Mouse (Mus musculus): ENCODE data around the gene Atg2b. TPM values are rescaled to one million over a fixed set of nuclear protein-coding genes. Genes with fewer than 3 reads are reported as not detected.

Atg2b gene
- polyA plus RNA-seq, 1 experiment from 2014 or later: 18.3 TPM

DNA sequence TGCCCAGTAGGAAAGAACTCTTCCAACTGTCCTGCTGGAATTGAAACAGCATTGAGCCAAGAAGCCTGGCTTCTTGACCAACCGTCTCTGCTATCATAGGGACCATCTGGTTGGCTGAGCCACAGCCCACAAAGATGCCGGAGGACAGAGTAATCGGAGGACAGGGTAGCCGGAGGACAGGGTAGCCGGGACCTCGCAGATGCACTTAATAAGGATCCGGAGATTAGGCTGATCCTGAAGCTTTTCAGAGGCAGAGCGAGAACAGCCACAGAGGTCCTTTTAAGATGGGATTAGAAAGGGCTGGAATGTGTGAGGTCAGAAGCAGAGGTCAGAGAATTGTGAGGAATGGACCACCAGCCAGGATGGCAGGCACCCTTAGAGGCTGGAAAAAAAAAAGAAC lies 79.8 kb downstream of the Atg2b start:
- Histone ChIP-seq H3K27ac (no peak overlapping the region), H3K9me3 (no peaks in the 10 kb centered on the region), H3K9ac (no peak overlapping the region), H3K4me2 (no peak overlapping the region), H3K36me3 (replicated peaks) (no peaks in the 10 kb centered on the region), H3K27me3 (peaks cover 7% of the 10 kb centered on the region; the same call in 1 of the 2 replicates), H3K4me1 (peaks cover 23% of the 10 kb centered on the region), H3K4me3 (replicated peaks) (no peak overlapping the region)
- ATAC-seq (ENCODE audit: low FRiP score): no peak
- WGBS: 3% methylated on average over 8 of the region's 8 CpGs

DNA sequence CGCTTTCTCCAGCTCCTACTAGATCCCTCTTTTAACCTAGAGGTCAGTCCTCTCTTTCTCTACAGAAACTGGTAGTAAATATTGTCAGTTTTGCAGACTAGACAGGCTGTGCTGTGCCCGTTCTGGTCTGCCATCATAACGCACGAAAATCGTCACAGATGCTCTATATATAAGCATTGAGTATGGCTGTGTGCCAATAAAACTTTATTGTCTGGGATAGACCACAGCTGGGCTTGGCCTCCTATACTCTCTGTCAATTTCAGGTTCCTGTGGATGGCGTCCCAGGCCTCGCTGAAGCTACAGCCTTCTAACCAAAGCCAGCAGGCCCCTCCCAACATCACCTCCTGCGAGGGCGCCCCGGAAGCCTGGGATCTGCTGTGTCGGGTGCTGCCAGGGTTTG lies 81.1 kb downstream of the Atg2b start:
- Histone ChIP-seq H3K9ac (no peak overlapping the region), H3K9me3 (no peaks in the 10 kb centered on the region), H3K27ac (no peak overlapping the region), H3K4me2 (no peak overlapping the region), H3K36me3 (replicated peaks) (no peaks in the 10 kb centered on the region), H3K27me3 (peaks cover 7% of the 10 kb centered on the region; the same call in 1 of the 2 replicates), H3K4me1 (peaks cover 26% of the 10 kb centered on the region), H3K4me3 (replicated peaks) (no peak overlapping the region)
- WGBS: 93% methylated on average over 11 of the region's 11 CpGs
- ATAC-seq (ENCODE audit: low FRiP score): no peak

DNA sequence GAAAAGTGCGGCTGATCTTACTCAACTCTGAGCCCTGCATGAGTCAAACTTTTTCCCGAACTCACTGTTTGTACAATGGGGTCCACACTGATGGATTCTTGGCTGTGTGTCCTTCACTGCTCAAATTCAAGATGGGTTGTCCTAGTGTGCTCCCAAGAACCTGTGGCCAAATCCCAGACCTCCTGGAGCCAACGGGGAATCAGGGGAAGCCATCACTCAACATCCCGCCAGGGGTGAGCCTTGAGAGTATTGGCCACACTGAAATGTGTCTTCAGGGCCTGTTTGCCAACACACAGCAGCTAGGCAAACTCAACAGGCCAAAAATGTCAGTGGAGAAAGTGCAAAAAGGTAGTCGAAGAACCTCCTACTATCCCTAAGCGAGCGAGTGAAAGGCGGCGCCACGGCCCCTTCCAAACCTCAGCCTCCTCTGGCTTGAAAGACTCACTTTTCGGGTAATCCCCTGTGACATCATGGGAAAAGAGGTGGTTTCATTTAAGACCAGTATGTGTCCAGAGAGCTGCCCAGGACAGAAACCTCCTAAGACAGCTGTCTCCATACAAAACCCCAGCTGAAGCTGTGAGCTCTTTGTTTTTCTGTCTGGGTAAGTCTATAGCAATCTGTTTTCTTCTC lies 82.3 kb downstream of the Atg2b start, which contains the start of gene Bdkrb1:
TSS of gene Bdkrb1 (plus strand) at position 505 of the 630 bp plus-strand sequence.
- H3K9ac ChIP-seq: no peak within 1 kb of the TSS
- no peaks in the 10 kb centered on the region for H3K9me3 ChIP-seq
- ATAC-seq (ENCODE audit: low FRiP score): no peak
- H3K27me3 ChIP-seq: peaks cover 7% of the 10 kb centered on the region; the same call in 1 of the 2 replicates
- no peak within 1 kb of the TSS for H3K4me2 ChIP-seq
- H3K36me3 ChIP-seq (replicated peaks): no peaks in the 10 kb centered on the region
- no peak within 1 kb of the TSS for H3K4me3 ChIP-seq (replicated peaks)
- H3K27ac ChIP-seq: no peak within 1 kb of the TSS
- H3K4me1 ChIP-seq: peaks cover 28% of the 10 kb centered on the region
- WGBS: 88% methylated on average over 11 of the region's 11 CpGs

DNA sequence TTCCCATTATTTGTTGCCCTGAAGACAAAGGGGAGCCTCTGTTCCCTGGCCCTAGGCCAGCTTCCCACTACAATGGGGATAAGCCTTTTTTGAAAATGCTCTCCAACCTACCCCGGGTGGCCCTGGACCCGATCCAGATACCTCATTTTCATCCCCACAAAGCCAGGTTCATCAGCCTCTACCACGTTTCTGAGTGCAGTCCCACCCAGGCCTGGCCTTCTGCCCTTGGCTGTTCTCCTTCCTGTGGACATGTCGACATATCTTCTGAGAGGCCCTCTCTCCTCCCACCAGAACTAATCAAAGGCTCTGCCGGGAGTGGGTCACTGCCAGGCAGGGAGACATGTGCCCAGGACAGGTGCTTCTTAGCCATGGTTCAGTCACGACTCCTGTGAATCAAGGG lies 83.4 kb downstream of the Atg2b start:
- H3K9ac ChIP-seq: no peak overlapping the region
- no peak overlapping the region for H3K27ac ChIP-seq
- no peaks in the 10 kb centered on the region for H3K9me3 ChIP-seq
- 57% methylated on average over 6 of the region's 6 CpGs for WGBS
- H3K4me2 ChIP-seq: no peak overlapping the region
- H3K36me3 ChIP-seq (replicated peaks): no peaks in the 10 kb centered on the region
- H3K27me3 ChIP-seq: peaks cover 7% of the 10 kb centered on the region; the same call in 1 of the 2 replicates
- H3K4me3 ChIP-seq (replicated peaks): no peak overlapping the region
- H3K4me1 ChIP-seq: peaks cover 28% of the 10 kb centered on the region
- no peak for ATAC-seq (ENCODE audit: low FRiP score)

DNA sequence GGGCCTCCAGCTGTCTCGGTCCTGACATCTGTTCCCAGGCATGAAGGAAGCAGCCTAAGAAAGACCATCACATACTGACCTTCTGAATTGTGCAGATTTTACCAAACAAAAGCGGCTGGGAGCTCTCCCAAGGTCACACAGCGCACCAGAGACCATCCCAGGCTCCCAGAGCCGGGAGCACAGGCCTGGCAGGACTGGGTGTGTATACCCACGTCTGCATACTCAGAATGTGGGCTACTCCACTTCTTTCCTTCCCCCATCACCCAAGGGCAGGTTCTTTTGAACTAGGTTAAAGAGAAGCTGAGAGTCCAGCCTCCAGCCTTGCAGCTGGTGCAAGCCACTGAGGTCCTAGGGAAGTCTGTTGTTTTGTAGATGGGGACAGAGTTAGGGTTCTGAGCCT lies 85.9 kb downstream of the Atg2b start:
- H3K4me1 ChIP-seq: peaks cover 13% of the 10 kb centered on the region
- H3K36me3 ChIP-seq (replicated peaks): no peaks in the 10 kb centered on the region
- no peak overlapping the region for H3K4me3 ChIP-seq (replicated peaks)
- H3K27ac ChIP-seq: no peak overlapping the region
- 66% methylated on average over 5 of the region's 5 CpGs for WGBS
- no peak for ATAC-seq (ENCODE audit: low FRiP score)
- H3K9me3 ChIP-seq: no peaks in the 10 kb centered on the region
- H3K4me2 ChIP-seq: no peak overlapping the region
- H3K27me3 ChIP-seq: no peaks in the 10 kb centered on the region; the same call in 1 of the 2 replicates
- H3K9ac ChIP-seq: no peak overlapping the region

DNA sequence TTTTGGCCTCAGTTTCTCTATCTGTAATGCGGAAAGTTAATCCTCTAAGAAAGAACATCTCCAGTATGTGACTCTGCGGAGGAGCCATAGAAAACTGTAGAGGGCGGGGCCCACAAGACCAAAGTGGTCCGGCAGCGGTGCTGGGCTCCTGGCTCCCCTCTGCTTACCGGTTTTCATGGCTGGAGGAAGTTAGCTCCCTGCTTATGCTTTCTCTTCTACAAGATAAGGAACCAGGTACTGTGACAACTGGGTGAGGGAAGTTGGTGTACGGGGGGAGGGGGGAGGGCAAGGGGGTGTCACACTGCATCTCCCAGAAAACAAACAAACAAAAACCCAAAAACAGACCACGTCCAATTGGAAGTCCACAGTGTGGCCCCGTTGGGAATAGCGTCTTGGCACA lies 86.5 kb downstream of the Atg2b start:
- Histone ChIP-seq H3K9ac (no peak overlapping the region), H3K9me3 (no peaks in the 10 kb centered on the region), H3K27me3 (no peaks in the 10 kb centered on the region; the same call in 1 of the 2 replicates), H3K36me3 (replicated peaks) (no peaks in the 10 kb centered on the region), H3K4me3 (replicated peaks) (no peak overlapping the region), H3K4me1 (peaks cover 13% of the 10 kb centered on the region), H3K4me2 (no peak overlapping the region), H3K27ac (no peak overlapping the region)
- WGBS: 86% methylated on average over 10 of the region's 10 CpGs
- ATAC-seq (ENCODE audit: low FRiP score): no peak

DNA sequence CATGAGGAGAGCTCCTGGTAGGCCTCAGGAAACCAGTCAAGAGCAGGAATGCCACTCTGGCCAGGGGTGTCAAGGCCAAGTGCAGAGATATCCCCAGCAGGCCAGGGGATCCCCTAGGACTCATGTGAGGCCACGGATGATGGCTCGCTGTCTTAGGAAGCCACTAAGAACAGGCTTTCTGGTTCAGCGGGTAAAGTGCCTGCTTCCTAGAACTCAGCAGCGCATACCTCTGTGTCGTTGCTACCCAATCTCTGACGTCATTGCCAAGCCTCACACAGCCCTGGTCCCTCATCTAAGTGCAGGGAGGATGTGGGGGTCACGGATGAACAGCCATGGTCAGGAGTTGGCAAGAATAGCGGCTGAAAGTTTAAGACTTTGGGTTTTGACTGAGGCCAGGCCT lies 87.9 kb downstream of the Atg2b start:
- no peak overlapping the region for H3K4me2 ChIP-seq
- H3K9ac ChIP-seq: no peak overlapping the region
- no peak for ATAC-seq (ENCODE audit: low FRiP score)
- H3K27ac ChIP-seq: no peak overlapping the region
- 88% methylated on average over 8 of the region's 8 CpGs for WGBS
- H3K36me3 ChIP-seq (replicated peaks): no peaks in the 10 kb centered on the region
- H3K9me3 ChIP-seq: no peaks in the 10 kb centered on the region
- H3K4me3 ChIP-seq (replicated peaks): no peak overlapping the region
- no peaks in the 10 kb centered on the region; the same call in 1 of the 2 replicates for H3K27me3 ChIP-seq
- H3K4me1 ChIP-seq: peaks cover 13% of the 10 kb centered on the region

DNA sequence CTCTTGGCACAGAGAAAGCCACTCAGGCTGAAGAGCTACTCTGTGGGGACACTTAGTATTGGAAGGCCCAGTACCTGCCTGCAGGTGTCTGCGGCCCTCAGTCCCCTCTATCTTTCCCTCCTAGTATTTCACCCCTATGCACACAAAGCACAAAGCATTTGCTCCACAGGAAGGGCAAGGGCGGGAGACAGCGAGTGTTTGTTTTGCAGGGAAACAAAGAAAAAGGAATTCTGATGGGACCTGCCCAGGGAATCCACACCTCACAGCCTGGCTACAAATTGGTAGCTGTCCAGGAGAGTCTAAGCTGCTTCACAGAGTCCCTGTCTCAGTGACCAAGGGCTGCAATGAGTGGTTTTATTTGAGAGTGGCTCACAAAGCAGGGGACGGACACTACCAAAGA lies 91.5 kb downstream of the Atg2b start:
- H3K9me3 ChIP-seq: no peaks in the 10 kb centered on the region
- H3K27me3 ChIP-seq: no peaks in the 10 kb centered on the region
- no peaks in the 10 kb centered on the region for H3K36me3 ChIP-seq (replicated peaks)
- no peak overlapping the region for H3K9ac ChIP-seq
- H3K27ac ChIP-seq: no peak overlapping the region
- no peak overlapping the region for H3K4me2 ChIP-seq
- 55% methylated on average over 4 of the region's 4 CpGs for WGBS
- no peak for ATAC-seq (ENCODE audit: low FRiP score)
- no peaks in the 10 kb centered on the region for H3K4me1 ChIP-seq
- H3K4me3 ChIP-seq (replicated peaks): no peak overlapping the region

DNA sequence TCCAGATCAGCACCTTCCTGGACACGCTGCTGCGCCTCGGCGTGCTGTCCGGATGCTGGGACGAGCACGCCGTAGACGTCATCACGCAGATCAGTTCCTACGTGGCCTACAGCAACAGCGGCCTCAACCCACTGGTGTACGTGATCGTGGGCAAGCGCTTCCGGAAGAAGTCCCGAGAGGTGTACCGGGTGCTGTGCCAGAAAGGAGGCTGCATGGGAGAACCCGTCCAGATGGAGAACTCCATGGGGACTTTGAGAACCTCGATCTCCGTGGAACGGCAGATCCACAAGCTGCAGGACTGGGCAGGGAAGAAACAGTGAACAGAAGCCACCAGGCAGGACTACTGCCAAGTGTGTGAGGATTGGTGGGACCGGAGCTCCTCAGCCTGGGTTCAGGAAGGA lies 92.7 kb downstream of the Atg2b start:
- Histone ChIP-seq H3K9ac (no peak overlapping the region), H3K4me2 (no peak overlapping the region), H3K4me1 (no peaks in the 10 kb centered on the region), H3K4me3 (replicated peaks) (no peak overlapping the region), H3K27me3 (no peaks in the 10 kb centered on the region), H3K9me3 (no peaks in the 10 kb centered on the region), H3K27ac (no peak overlapping the region), H3K36me3 (replicated peaks) (no peaks in the 10 kb centered on the region)
- WGBS: 97% methylated on average over 23 of the region's 23 CpGs
- no peak for ATAC-seq (ENCODE audit: low FRiP score)

DNA sequence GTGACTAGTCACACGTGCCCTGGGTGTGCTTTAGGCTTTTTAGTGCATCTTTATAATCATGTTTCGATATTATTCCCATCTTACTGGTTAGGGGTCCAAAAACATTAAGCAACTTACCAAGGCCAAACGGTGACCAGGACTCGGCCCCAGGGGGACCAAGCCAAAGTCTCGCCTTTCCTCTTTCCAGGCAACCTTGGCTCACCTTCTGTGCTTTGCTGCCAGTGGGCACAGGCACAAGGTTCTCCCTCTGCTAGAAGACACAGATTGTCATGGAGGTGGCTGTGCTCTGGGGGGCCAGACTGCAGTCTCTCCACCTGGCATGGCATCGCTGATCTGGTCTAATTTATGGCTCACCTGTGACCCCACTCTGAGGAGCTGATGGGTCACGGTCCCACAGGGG lies 94.2 kb downstream of the Atg2b start:
- Histone ChIP-seq H3K27ac (no peak overlapping the region), H3K9ac (no peak overlapping the region), H3K27me3 (0 out of 2 replicates have a peak, but pooled peaks cover 5% of the 10 kb centered on the region), H3K9me3 (no peaks in the 10 kb centered on the region), H3K4me1 (no peaks in the 10 kb centered on the region), H3K36me3 (replicated peaks) (no peaks in the 10 kb centered on the region), H3K4me3 (replicated peaks) (no peak overlapping the region), H3K4me2 (no peak overlapping the region)
- ATAC-seq (ENCODE audit: low FRiP score): no peak
- WGBS: 89% methylated on average over 7 of the region's 7 CpGs

DNA sequence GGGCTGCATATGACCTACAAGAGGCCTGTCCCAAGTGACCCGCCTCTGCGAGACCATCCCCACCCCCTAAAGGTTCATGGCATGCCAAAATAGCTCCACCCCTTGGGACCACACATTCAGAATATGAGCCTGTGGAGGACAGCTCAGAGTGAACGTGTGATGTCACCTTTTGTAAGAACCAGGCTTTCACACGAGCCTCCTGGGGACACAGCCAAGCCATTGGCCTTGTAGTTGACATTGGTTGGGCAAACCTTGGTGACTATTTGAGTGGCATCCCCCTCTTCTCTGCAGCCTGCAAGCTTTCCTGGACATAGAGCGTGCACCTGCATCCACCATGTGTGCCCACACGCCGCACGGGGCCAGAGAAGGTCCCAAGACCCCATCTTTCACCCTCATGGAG lies 97.5 kb downstream of the Atg2b start:
- no peak overlapping the region for H3K27ac ChIP-seq
- H3K9me3 ChIP-seq: no peaks in the 10 kb centered on the region
- peaks cover 5% of the 10 kb centered on the region; the same call in 1 of the 2 replicates for H3K27me3 ChIP-seq
- H3K9ac ChIP-seq: no peak overlapping the region
- no peaks in the 10 kb centered on the region for H3K36me3 ChIP-seq (replicated peaks)
- H3K4me2 ChIP-seq: no peak overlapping the region
- peaks cover 13% of the 10 kb centered on the region for H3K4me1 ChIP-seq
- no peak overlapping the region for H3K4me3 ChIP-seq (replicated peaks)
- 87% methylated on average over 8 of the region's 8 CpGs for WGBS
- ATAC-seq (ENCODE audit: low FRiP score): no peak

DNA sequence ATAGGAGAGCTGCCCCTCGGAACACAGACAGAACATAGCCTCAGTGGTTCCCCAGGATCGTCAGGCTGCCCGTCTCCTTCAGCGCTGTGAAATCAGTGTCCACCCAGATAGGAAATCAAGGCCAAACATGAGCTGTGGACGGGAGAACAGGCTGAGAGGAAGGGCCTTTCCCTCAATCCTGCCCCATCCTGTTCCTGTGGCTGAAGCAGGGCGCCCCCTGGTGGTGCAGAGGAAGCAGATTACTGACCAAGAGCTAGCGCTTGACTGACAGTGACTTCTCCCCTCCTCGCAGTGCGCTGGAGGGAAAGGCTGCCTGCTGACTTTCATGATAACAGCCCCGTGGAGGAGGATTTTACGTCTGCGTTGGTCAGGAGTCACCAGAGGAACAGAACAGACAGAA lies 100.2 kb downstream of the Atg2b start:
- ATAC-seq (ENCODE audit: low FRiP score): peak; percentile 55

DNA sequence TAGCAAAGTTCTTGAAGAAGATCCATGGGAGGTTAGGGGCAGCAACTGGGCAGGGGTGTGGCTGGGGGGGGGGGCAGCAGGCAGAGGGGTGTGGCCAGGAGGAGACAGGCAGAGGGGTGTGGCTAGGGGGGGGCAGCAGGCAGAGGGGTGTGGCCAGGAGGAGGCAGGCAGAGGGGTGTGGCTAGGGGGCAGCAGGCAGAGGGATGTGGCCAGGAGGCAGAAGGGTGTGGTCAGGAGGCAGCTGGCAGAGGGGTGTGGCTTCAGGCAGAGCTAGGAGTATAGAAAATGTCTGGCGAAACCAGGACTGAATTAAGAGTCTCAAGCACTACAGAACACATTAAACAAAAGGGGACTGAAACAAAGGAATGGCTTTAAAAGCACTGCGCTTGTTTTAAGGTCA lies 101.5 kb downstream of the Atg2b start:
- Histone ChIP-seq H3K27ac (no peak overlapping the region), H3K4me2 (no peak overlapping the region), H3K4me1 (peaks cover 13% of the 10 kb centered on the region), H3K4me3 (replicated peaks) (no peak overlapping the region), H3K9ac (no peak overlapping the region), H3K36me3 (replicated peaks) (no peaks in the 10 kb centered on the region), H3K9me3 (no peaks in the 10 kb centered on the region), H3K27me3 (peaks cover 5% of the 10 kb centered on the region; the same call in 1 of the 2 replicates)
- ATAC-seq (ENCODE audit: low FRiP score): peak; percentile 80
- WGBS: 11% methylated on average over 2 of the region's 2 CpGs

More for the DNA sequence above, 100.2 kb downstream of the Atg2b start:
- Histone ChIP-seq H3K4me3 (replicated peaks) (no peak overlapping the region), H3K36me3 (replicated peaks) (no peaks in the 10 kb centered on the region), H3K4me1 (peaks cover 13% of the 10 kb centered on the region), H3K4me2 (no peak overlapping the region), H3K9ac (no peak overlapping the region), H3K27ac (no peak overlapping the region), H3K9me3 (no peaks in the 10 kb centered on the region), H3K27me3 (peaks cover 5% of the 10 kb centered on the region; the same call in 1 of the 2 replicates)
- WGBS: 22% methylated on average over 12 of the region's 12 CpGs

All from forebrain, embryonic 12.5 days (tissue).